Mouse (Mus musculus): ENCODE measurements at regions not wholly inside any gene's neighbourhood (a gene's known extent, or its start where the extent isn't known, plus 50 kb on each side); places are given as distances from the start of the nearest gene placed in this dataset.

DNA sequence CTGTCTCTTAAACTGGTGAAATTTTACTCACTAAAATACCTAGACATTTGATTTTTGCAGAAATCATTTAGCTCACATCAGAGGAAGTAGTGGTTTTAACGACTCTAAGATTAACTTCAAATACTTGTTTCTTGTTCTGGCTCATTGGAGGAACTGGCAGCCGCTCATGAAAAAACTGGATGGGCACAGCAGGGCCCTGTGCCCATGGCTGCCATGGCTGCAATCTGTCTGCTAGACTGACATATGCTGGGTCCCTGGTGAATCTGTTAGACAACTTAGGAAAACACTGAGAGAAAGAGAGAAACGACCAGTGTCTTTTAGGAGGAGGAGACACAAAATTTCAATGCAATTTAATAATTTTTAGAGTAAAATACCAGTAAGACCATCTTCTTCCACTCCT, 896.1 kb upstream of the Ddx18 start:
- no peak for TF ChIP-seq POLR2A (IDR thresholded peaks at IDR 0.05; ENCODE audit: borderline replicate concordance, insufficient read depth, low read length)
- no peak for TF ChIP-seq CTCF (IDR thresholded peaks at IDR 0.05; ENCODE audit: borderline replicate concordance, insufficient read depth, low read depth, low read length)

Data from cerebellum, adult 2 months (tissue).